ENCODE assay signal across 15 mouse cellular contexts in genomic region chr14:23684463-23685066, GRCm38 (mm10).
DNase-seq lines count a peak whose midpoint lies in the region; ATAC-seq and TF ChIP-seq lines count a peak whose summit lies in the region.
"Had no signal": no experiment of that assay in that cellular context is flagged by ENCODE, and none has a peak within 500 bp of the region (broad histone marks: within the 10 kb centered on the region; RNA-seq: fewer than 3 reads in every experiment).

No protein-coding gene starts in this region.

- peak; percentile 49 for TF ChIP-seq CTCF in left cerebral cortex, adult 2 months (IDR thresholded peaks at IDR 0.05)

- in situ Hi-C loops in ES-E14 (cut with MboI; ENCODE audit: low sequenced_read_pairs in 2 of 2, unreplicated experiment in 2 of 2) = loop anchor here in 1 of 2 experiments (25.0 kb wide), 1 partner anchor 603 kb away; the partner anchor contains the start of gene E330034G19Rik

- H3K36me3 ChIP-seq in ES-E14 (ENCODE audit: control insufficient read depth, insufficient read depth, low read length, poor library complexity, severe bottlenecking) = no peaks in the 10 kb centered on the region
- no peaks in the 10 kb centered on the region for H3K36me3 ChIP-seq in hindbrain, embryonic 16.5 days (ENCODE audit: control insufficient read depth, insufficient read depth, low read length)
- H3K36me3 ChIP-seq: limb, embryonic 10.5 days; midbrain, embryonic 10.5 days; neural tube, embryonic 13.5 days; stomach, embryonic 15.5 days had no signal

- no peak overlapping the region for H3K9ac ChIP-seq in ES-E14 (ENCODE audit: insufficient read depth, low read depth, low read length, poor library complexity, severe bottlenecking)
- no peak overlapping the region for H3K9ac ChIP-seq in hindbrain, embryonic 16.5 days (ENCODE audit: low read depth, low read length)
- H3K9ac ChIP-seq: neural tube, embryonic 13.5 days; stomach, embryonic 15.5 days had no signal

- H3K27ac ChIP-seq in left cerebral cortex, adult 2 months = no peak overlapping the region; the same call in none of the 2 replicates
- H3K27ac ChIP-seq in ES-E14 (ENCODE audit: insufficient read depth, low read depth, low read length, poor library complexity, severe bottlenecking) = no peak overlapping the region
- H3K27ac ChIP-seq in hindbrain, embryonic 16.5 days (ENCODE audit: low read depth, low read length) = no peak overlapping the region
- H3K27ac ChIP-seq: limb, embryonic 10.5 days; midbrain, embryonic 10.5 days; neural tube, embryonic 13.5 days; stomach, embryonic 15.5 days had no signal

- H3K4me1 ChIP-seq in ES-E14 (ENCODE audit: control insufficient read depth in 2 of 2, insufficient read depth in 2 of 2, low read length in 2 of 2, poor library complexity in 1 of 2) = no peaks in the 10 kb centered on the region
- H3K4me1 ChIP-seq in hindbrain, embryonic 16.5 days (ENCODE audit: control insufficient read depth, insufficient read depth, low read depth, low read length) = no peaks in the 10 kb centered on the region
- H3K4me1 ChIP-seq: midbrain, embryonic 10.5 days; neural tube, embryonic 13.5 days; stomach, embryonic 15.5 days had no signal

- peak; percentile 35 for ATAC-seq in frontal cortex, adult (ENCODE audit: low TSS enrichment)
- no peak for ATAC-seq in hindbrain, embryonic 16.5 days

- 58% methylated on average over 3 of the region's 3 CpGs for WGBS in hindbrain, embryonic 16.5 days

- intact Hi-C loops in left cerebral cortex, adult 2 months (cut with DNase I) = loop anchor here (5.0 kb wide), 1 partner anchor 323 kb away; no protein-coding TSS in a partner anchor
- intact Hi-C loops in left cerebral cortex, postnatal 14 days (cut with DNase I) = loop anchor here (5.0 kb wide), 1 partner anchor 82 kb away; no protein-coding TSS in a partner anchor

- no peaks in the 10 kb centered on the region for H3K27me3 ChIP-seq in hindbrain, embryonic 16.5 days (replicated peaks; ENCODE audit: control insufficient read depth, insufficient read depth, low read length)
- H3K27me3 ChIP-seq: neural tube, embryonic 13.5 days; stomach, embryonic 15.5 days had no signal

- no peaks in the 10 kb centered on the region for H3K9me3 ChIP-seq in ES-E14 (ENCODE audit: control insufficient read depth, insufficient read depth, low read depth, low read length)
- no peaks in the 10 kb centered on the region for H3K9me3 ChIP-seq in hindbrain, embryonic 16.5 days (ENCODE audit: control insufficient read depth, low read length)
- H3K9me3 ChIP-seq: limb, embryonic 10.5 days; midbrain, embryonic 10.5 days; neural tube, embryonic 13.5 days; stomach, embryonic 15.5 days had no signal

- H3K4me2 ChIP-seq in hindbrain, embryonic 16.5 days (ENCODE audit: low read length) = no peak overlapping the region
- H3K4me2 ChIP-seq: neural tube, embryonic 13.5 days; stomach, embryonic 15.5 days had no signal

- no peak for DNase-seq in frontal cortex, postnatal 14 days (ENCODE audit: low spot score in 2 of 2)
- DNase-seq in left cerebral cortex, adult 2 months (ENCODE audit: extremely low spot score in 1 of 2, low spot score in 2 of 2) = no peak
- DNase-seq in left cerebral cortex, postnatal 14 days (ENCODE audit: low spot score in 2 of 2) = no peak
- peak; percentile 8 for DNase-seq in ES-E14 (ENCODE audit: low read depth, low spot score)
- DNase-seq in kidney, postnatal 10 days = peak; percentile 37
- no peak for DNase-seq in T-cell, adult 2 months (ENCODE audit: low spot score)
- DNase-seq: gastrocnemius, postnatal 36 days; heart, postnatal 10 days; lung, adult 18-20 months had no signal

- no peak overlapping the region for H3K4me3 ChIP-seq in left cerebral cortex, adult 2 months
- no peak overlapping the region for H3K4me3 ChIP-seq in ES-E14 (ENCODE audit: insufficient read depth in 1 of 2, low read depth in 1 of 2, low read length in 2 of 2, poor library complexity in 1 of 2, severe bottlenecking in 1 of 2)
- no peak overlapping the region for H3K4me3 ChIP-seq in hindbrain, embryonic 16.5 days (ENCODE audit: low read length)
- H3K4me3 ChIP-seq: limb, embryonic 10.5 days; midbrain, embryonic 10.5 days; neural tube, embryonic 13.5 days; stomach, embryonic 15.5 days had no signal

TF ChIP-seq in ES-E14, 5 proteins besides CTCF, POLR2A, EP300 and RAD21:
- TF ChIP-seq MAFK (IDR thresholded peaks at IDR 0.05; ENCODE audit: insufficient read depth, low read depth, low read length) (no peak), CHD2 (IDR thresholded peaks at IDR 0.05; ENCODE audit: low read depth, low read length) (no peak), ZNF384 (IDR thresholded peaks at IDR 0.05; ENCODE audit: low read depth, low read length) (no peak), ZC3H11A (IDR thresholded peaks at IDR 0.05; ENCODE audit: borderline replicate concordance, low read depth, low read length) (no peak), HCFC1 (IDR thresholded peaks at IDR 0.05; ENCODE audit: borderline replicate concordance, insufficient read depth, low read length) (no peak)

Comparison
In these comparisons a context has a peak if more than half of its experiments do, and no peak if none do; other contexts are left out.
1. DNase-seq: peak in ES-E14 (single experiment) and kidney, postnatal 10 days (single experiment); none in frontal cortex, postnatal 14 days (0 of 2), left cerebral cortex, adult 2 months (0 of 2), left cerebral cortex, postnatal 14 days (0 of 2) and T-cell, adult 2 months (single experiment).